Mouse (Mus musculus): ENCODE results near the gene Cfc1.

GRCm38 (mm10) chr1:34536291-34536766 is 881 bp downstream of the Cfc1 start:
- TF ChIP-seq CTCF (IDR thresholded peaks at IDR 0.05; ENCODE audit: borderline replicate concordance, insufficient read depth, low read depth, low read length) (no peak), POLR2A (IDR thresholded peaks at IDR 0.05; ENCODE audit: borderline replicate concordance, insufficient read depth, low read length) (no peak)

Measured in cerebellum, adult 2 months (tissue).